Mouse (Mus musculus): ENCODE data around the gene Fam120c. TPM values are rescaled to one million over a fixed set of nuclear protein-coding genes. Genes with fewer than 3 reads are reported as not detected.
"Not testable (repeated sequence)": the region's sequence is repeated elsewhere in the genome, so short reads cannot be mapped to it uniquely, and the experiment has no call there.

Gene Fam120c
- polyA plus RNA-seq, 1 experiment from 2014 or later = 3.2 TPM

DNA sequence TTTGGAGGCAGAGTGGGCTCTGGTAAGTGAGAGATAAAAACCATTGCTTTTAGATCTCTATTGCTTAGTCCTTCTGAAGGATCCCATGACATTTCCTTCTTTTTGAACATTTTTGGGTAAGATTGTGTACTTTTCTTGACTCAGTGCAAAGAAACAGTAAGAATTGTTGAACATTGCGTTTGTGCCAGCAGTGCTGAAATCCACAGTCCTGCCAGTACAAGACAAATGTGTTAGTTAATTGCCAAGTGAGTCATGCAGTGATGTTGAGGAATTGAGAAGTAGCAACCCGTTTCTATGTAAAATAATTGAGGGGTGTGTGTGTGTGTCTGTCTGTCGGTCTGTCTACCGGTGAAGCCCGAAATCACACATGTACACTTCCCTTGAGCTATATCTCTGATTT lies 5.3 kb downstream of the Fam120c start:
- DNase-seq (ENCODE audit: low spot score) (no peak), ATAC-seq (replicated peaks; ENCODE audit: insufficient number of reproducible peaks, low FRiP score, low TSS enrichment, low read depth) (no peak)
- Histone ChIP-seq H3K36me3 (replicated peaks; ENCODE audit: control insufficient read depth, insufficient read depth, low read depth, low read length) (no peaks in the 10 kb centered on the region), H3K4me1 (ENCODE audit: control insufficient read depth, insufficient read depth, low read length) (no peaks in the 10 kb centered on the region), H3K9ac (replicated peaks; ENCODE audit: low read length) (no peak overlapping the region), H3K4me2 (ENCODE audit: low read depth, low read length) (no peak overlapping the region), H3K9me3 (replicated peaks; ENCODE audit: control insufficient read depth, low read length) (no peaks in the 10 kb centered on the region), H3K27ac (replicated peaks; ENCODE audit: low read depth, low read length) (no peak overlapping the region), H3K4me3 (ENCODE audit: low read depth, low read length) (no peak overlapping the region), H3K27me3 (ENCODE audit: control insufficient read depth, insufficient read depth, low read length) (no peaks in the 10 kb centered on the region; the same call in 1 of the 2 replicates)
- WGBS = 93% methylated on average over 5 of the region's 5 CpGs

DNA sequence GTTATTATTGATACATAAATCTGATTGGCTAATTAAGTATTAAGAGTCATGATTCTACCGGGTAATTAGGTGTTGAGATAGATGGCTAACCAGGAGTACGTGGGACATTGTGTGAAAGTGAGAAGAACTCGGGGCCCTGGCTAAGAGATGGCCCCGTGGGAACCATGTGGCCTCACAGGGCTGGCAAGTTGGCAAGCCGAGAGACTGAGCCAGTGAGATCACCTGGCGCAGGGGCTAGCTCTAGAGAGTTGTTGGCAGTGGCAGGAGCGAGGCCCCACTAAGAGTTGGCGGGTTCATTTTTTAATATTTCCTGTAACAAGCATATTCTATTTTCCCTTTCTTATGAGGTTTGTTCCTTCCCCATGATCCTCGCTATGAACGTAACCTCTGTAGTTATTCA lies 74.8 kb downstream of the Fam120c start:
- no peak overlapping the region for H3K27ac ChIP-seq (replicated peaks; ENCODE audit: low read depth, low read length)
- H3K36me3 ChIP-seq (replicated peaks; ENCODE audit: control insufficient read depth, insufficient read depth, low read depth, low read length) = no peaks in the 10 kb centered on the region
- DNase-seq (ENCODE audit: low spot score) (no peak), ATAC-seq (replicated peaks; ENCODE audit: insufficient number of reproducible peaks, low FRiP score, low TSS enrichment, low read depth) (no peak)
- no peak overlapping the region for H3K9ac ChIP-seq (replicated peaks; ENCODE audit: low read length)
- no peaks in the 10 kb centered on the region for H3K9me3 ChIP-seq (replicated peaks; ENCODE audit: control insufficient read depth, low read length)
- 87% methylated on average over 10 of the region's 10 CpGs for WGBS
- H3K4me3 ChIP-seq (ENCODE audit: low read depth, low read length) = no peak overlapping the region
- no peaks in the 10 kb centered on the region for H3K4me1 ChIP-seq (ENCODE audit: control insufficient read depth, insufficient read depth, low read length)
- no peaks in the 10 kb centered on the region for H3K27me3 ChIP-seq (ENCODE audit: control insufficient read depth, insufficient read depth, low read length)
- H3K4me2 ChIP-seq (ENCODE audit: low read depth, low read length) = no peak overlapping the region

DNA sequence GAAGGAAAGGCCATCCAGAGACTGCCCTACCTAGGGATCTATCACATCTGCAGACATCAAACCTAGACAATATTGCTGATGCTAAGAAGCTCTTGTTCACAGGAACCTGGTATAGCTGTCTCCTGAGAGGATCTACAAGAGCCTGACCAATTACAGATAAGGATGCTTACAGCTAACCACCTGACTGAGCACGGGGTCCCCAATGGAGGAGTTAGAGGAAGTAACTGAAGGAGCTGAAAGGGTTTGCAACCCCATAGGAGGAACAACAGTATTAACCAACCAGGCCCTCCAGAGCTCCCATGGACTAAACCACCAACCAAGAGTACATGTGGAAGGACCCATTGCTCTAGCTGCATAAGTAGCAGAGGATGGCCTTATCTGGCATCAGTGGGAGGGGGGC lies 76.8 kb downstream of the Fam120c start:
- no peak for DNase-seq (ENCODE audit: low spot score)
- Histone ChIP-seq H3K9me3 (replicated peaks; ENCODE audit: control insufficient read depth, low read length) (no peaks in the 10 kb centered on the region), H3K4me1 (ENCODE audit: control insufficient read depth, insufficient read depth, low read length) (no peaks in the 10 kb centered on the region), H3K4me3 (ENCODE audit: low read depth, low read length) (no peak overlapping the region), H3K27ac (replicated peaks; ENCODE audit: low read depth, low read length) (no peak overlapping the region), H3K4me2 (ENCODE audit: low read depth, low read length) (no peak overlapping the region), H3K9ac (replicated peaks; ENCODE audit: low read length) (no peak overlapping the region), H3K27me3 (ENCODE audit: control insufficient read depth, insufficient read depth, low read length) (no peaks in the 10 kb centered on the region), H3K36me3 (replicated peaks; ENCODE audit: control insufficient read depth, insufficient read depth, low read depth, low read length) (no peaks in the 10 kb centered on the region)
- no peak for ATAC-seq (replicated peaks; ENCODE audit: insufficient number of reproducible peaks, low FRiP score, low TSS enrichment, low read depth)
- 92% methylated on average over 1 of the region's 1 CpGs for WGBS

DNA sequence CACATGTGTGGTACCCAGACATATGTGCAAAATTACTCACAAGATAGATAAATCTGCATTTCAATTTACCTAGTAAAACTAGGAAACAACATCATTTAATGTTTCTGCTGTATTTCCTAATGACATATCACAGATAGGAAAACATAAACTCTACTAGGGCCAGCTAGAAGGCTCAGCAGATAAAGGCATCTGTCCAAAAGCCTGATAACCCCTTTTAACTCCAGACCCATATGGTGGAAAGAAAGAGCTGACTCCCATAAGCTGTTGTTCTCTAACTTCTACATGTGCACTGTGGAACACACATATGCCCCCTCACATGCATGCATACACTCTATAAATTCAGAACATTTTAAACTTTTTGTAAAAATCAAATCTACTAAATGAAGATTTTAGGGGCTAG lies 99.7 kb downstream of the Fam120c start:
- no peak overlapping the region for H3K9ac ChIP-seq (replicated peaks; ENCODE audit: low read length)
- ATAC-seq (replicated peaks; ENCODE audit: insufficient number of reproducible peaks, low FRiP score, low TSS enrichment, low read depth) (no peak), DNase-seq (ENCODE audit: low spot score) (no peak)
- no peaks in the 10 kb centered on the region for H3K4me1 ChIP-seq (ENCODE audit: control insufficient read depth, insufficient read depth, low read length)
- no peaks in the 10 kb centered on the region for H3K36me3 ChIP-seq (replicated peaks; ENCODE audit: control insufficient read depth, insufficient read depth, low read depth, low read length)
- no peak overlapping the region for H3K27ac ChIP-seq (replicated peaks; ENCODE audit: low read depth, low read length)
- no peaks in the 10 kb centered on the region for H3K27me3 ChIP-seq (ENCODE audit: control insufficient read depth, insufficient read depth, low read length)
- H3K4me2 ChIP-seq (ENCODE audit: low read depth, low read length) = no peak overlapping the region
- H3K9me3 ChIP-seq (replicated peaks; ENCODE audit: control insufficient read depth, low read length) = no peaks in the 10 kb centered on the region
- H3K4me3 ChIP-seq (ENCODE audit: low read depth, low read length) = no peak overlapping the region

DNA sequence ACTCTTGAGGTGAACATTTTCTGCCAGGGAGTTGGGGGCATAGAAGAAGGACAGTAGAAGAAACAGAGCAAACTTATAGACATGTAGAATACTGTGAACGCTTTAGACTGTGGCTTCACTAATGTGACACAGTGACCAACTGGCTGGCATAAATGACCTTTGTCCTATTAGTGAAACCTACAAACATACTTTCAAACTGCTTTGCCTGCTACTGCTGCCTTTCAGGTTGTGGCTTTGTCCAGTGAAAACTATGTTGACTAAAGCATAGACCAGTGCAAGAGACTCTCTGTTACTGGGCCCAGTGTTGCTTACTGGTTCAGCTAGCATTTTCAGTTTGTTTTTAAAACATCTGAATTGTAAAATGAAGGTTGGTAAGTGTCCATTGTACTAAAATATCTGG lies 100.2 kb downstream of the Fam120c start:
- DNase-seq (ENCODE audit: low spot score) (no peak), ATAC-seq (replicated peaks; ENCODE audit: insufficient number of reproducible peaks, low FRiP score, low TSS enrichment, low read depth) (no peak)
- H3K4me2 ChIP-seq (ENCODE audit: low read depth, low read length) = no peak overlapping the region
- WGBS = 90% methylated on average over 1 of the region's 1 CpGs
- no peak overlapping the region for H3K27ac ChIP-seq (replicated peaks; ENCODE audit: low read depth, low read length)
- no peak overlapping the region for H3K4me3 ChIP-seq (ENCODE audit: low read depth, low read length)
- no peaks in the 10 kb centered on the region for H3K9me3 ChIP-seq (replicated peaks; ENCODE audit: control insufficient read depth, low read length)
- no peak overlapping the region for H3K9ac ChIP-seq (replicated peaks; ENCODE audit: low read length)
- H3K27me3 ChIP-seq (ENCODE audit: control insufficient read depth, insufficient read depth, low read length) = no peaks in the 10 kb centered on the region
- no peaks in the 10 kb centered on the region for H3K4me1 ChIP-seq (ENCODE audit: control insufficient read depth, insufficient read depth, low read length)
- H3K36me3 ChIP-seq (replicated peaks; ENCODE audit: control insufficient read depth, insufficient read depth, low read depth, low read length) = no peaks in the 10 kb centered on the region

DNA sequence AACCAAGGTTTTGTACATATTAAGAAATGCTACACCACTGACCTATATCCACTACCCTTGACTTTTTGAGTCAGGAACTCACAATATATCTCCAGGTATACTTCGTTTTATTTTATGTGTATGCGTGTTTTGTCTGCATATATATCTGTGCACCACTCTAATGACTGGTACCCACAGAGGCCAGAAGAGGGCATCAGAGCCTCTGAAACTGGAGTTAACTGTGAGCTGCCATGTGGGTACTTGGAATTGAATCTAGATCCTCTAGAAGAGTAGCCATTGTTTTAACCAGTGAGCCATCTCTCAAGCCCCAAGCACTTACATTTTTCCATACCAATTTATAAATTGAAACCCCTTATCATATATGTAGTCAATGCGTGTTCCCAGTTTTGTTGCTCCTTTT lies 144.2 kb downstream of the Fam120c start:
- 80% methylated on average over 3 of the region's 3 CpGs for WGBS
- no peaks in the 10 kb centered on the region for H3K27me3 ChIP-seq (ENCODE audit: control insufficient read depth, insufficient read depth, low read length)
- H3K36me3 ChIP-seq (replicated peaks; ENCODE audit: control insufficient read depth, insufficient read depth, low read depth, low read length) = no peaks in the 10 kb centered on the region
- no peaks in the 10 kb centered on the region for H3K9me3 ChIP-seq (replicated peaks; ENCODE audit: control insufficient read depth, low read length)
- DNase-seq (ENCODE audit: low spot score) (no peak), ATAC-seq (replicated peaks; ENCODE audit: insufficient number of reproducible peaks, low FRiP score, low TSS enrichment, low read depth) (no peak)
- H3K4me1 ChIP-seq (ENCODE audit: control insufficient read depth, insufficient read depth, low read length) = no peaks in the 10 kb centered on the region
- H3K4me2 ChIP-seq (ENCODE audit: low read depth, low read length) = no peak overlapping the region
- no peak overlapping the region for H3K4me3 ChIP-seq (ENCODE audit: low read depth, low read length)
- H3K27ac ChIP-seq (replicated peaks; ENCODE audit: low read depth, low read length) = no peak overlapping the region
- no peak overlapping the region for H3K9ac ChIP-seq (replicated peaks; ENCODE audit: low read length)

DNA sequence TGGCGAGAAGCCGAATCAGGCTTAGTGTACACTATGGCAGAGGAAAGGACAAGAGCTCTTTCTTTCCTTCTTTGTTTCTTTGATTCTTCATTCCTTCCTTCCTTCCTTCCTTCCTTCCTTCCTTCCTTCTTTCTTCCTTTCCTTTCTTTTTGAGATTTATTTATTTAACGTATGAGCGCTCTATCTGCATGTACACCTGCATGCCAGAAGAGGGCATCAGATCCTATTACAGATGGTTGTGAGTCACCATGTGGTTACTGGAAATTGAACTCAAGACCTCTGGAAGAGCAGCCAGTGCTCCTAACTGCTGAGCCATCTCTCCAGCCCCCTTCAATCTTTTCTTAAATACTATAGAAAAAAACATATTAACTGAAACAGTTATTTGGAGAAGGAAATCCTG lies 149.3 kb downstream of the Fam120c start:
- DNase-seq (ENCODE audit: low spot score); ATAC-seq (replicated peaks; ENCODE audit: insufficient number of reproducible peaks, low FRiP score, low TSS enrichment, low read depth); H3K4me3 ChIP-seq (ENCODE audit: low read depth, low read length); H3K9me3 ChIP-seq (replicated peaks; ENCODE audit: control insufficient read depth, low read length); H3K27me3 ChIP-seq (ENCODE audit: control insufficient read depth, insufficient read depth, low read length); H3K4me2 ChIP-seq (ENCODE audit: low read depth, low read length); H3K9ac ChIP-seq (replicated peaks; ENCODE audit: low read length); H3K27ac ChIP-seq (replicated peaks; ENCODE audit: low read depth, low read length); H3K36me3 ChIP-seq (replicated peaks; ENCODE audit: control insufficient read depth, insufficient read depth, low read depth, low read length); H3K4me1 ChIP-seq (ENCODE audit: control insufficient read depth, insufficient read depth, low read length): not testable (repeated sequence)
- WGBS = 93% methylated on average over 4 of the region's 4 CpGs

DNA sequence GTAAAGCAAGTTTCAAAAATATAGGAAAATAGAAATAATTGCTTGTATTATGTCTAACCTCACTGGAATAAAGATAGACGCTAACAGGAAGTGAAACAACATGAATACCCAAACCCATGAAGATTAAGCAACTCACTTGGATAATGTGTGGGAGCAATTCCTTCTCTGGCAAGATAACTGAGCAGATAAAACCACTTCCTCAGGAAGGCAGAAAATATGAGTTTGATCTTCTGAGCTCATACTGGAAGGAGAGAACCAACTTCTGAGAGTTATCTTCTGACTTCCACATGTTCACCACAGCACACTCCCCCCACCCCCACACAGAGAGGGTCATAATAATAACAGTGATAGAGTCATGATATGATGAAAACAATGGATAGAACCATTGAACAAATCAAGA lies 152.6 kb downstream of the Fam120c start:
- Histone ChIP-seq H3K4me1 (ENCODE audit: control insufficient read depth, insufficient read depth, low read length) (no peaks in the 10 kb centered on the region), H3K9ac (replicated peaks; ENCODE audit: low read length) (no peak overlapping the region), H3K36me3 (replicated peaks; ENCODE audit: control insufficient read depth, insufficient read depth, low read depth, low read length) (no peaks in the 10 kb centered on the region), H3K4me3 (ENCODE audit: low read depth, low read length) (no peak overlapping the region), H3K27ac (replicated peaks; ENCODE audit: low read depth, low read length) (no peak overlapping the region), H3K4me2 (ENCODE audit: low read depth, low read length) (no peak overlapping the region), H3K27me3 (ENCODE audit: control insufficient read depth, insufficient read depth, low read length) (no peaks in the 10 kb centered on the region), H3K9me3 (replicated peaks; ENCODE audit: control insufficient read depth, low read length) (no peaks in the 10 kb centered on the region)
- ATAC-seq (replicated peaks; ENCODE audit: insufficient number of reproducible peaks, low FRiP score, low TSS enrichment, low read depth) = no peak
- WGBS = 92% methylated on average over 1 of the region's 1 CpGs
- no peak for DNase-seq (ENCODE audit: low spot score)

DNA sequence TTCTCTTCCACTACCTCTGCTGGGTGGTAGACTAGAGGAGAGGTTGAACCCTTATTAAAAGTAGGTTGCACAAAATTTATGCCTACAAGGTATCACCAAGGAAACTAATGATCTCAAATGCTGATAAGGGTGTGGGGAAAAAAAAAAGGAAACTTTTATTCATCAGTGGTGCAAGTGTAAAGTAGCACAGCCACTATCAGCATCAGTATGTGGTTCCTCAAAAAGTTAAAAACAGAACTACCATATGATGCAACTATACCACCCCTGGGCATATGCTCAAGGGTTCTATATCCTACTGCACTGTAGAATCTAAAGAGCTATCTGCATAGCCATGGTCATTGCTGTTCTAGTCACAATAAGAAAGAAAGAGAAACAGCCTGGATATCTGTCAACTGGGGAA lies 164.6 kb downstream of the Fam120c start:
- DNase-seq (ENCODE audit: low spot score) (no peak), ATAC-seq (replicated peaks; ENCODE audit: insufficient number of reproducible peaks, low FRiP score, low TSS enrichment, low read depth) (no peak)
- no peak overlapping the region for H3K27ac ChIP-seq (replicated peaks; ENCODE audit: low read depth, low read length)
- no peak overlapping the region for H3K4me3 ChIP-seq (ENCODE audit: low read depth, low read length)
- H3K4me2 ChIP-seq (ENCODE audit: low read depth, low read length) = no peak overlapping the region
- H3K27me3 ChIP-seq (ENCODE audit: control insufficient read depth, insufficient read depth, low read length) = no peaks in the 10 kb centered on the region
- no peak overlapping the region for H3K9ac ChIP-seq (replicated peaks; ENCODE audit: low read length)
- H3K9me3 ChIP-seq (replicated peaks; ENCODE audit: control insufficient read depth, low read length) = no peaks in the 10 kb centered on the region
- no peaks in the 10 kb centered on the region for H3K36me3 ChIP-seq (replicated peaks; ENCODE audit: control insufficient read depth, insufficient read depth, low read depth, low read length)
- no peaks in the 10 kb centered on the region for H3K4me1 ChIP-seq (ENCODE audit: control insufficient read depth, insufficient read depth, low read length)
